Mouse (Mus musculus) cerebellum, postnatal 10 days (tissue): ENCODE results near the gene Smco4.
"Not testable (repeated sequence)": the region's sequence is repeated elsewhere in the genome, so short reads cannot be mapped to it uniquely, and the experiment has no call there.

Source experiments
- DNase-seq, 2 experiments: peaks; one replicate each; pipeline ENCODE4 v3.0.0; 2021; ENCODE audit warnings: mixed read lengths in 2 of 2

Gene Smco4

GRCm38 (mm10) chr9:15493235-15493924 is at the start of gene Smco4:
Gene Smco4 (plus strand): TSS chr9:15493432.
- peak; percentile 70 to 82 for DNase-seq

DNA sequence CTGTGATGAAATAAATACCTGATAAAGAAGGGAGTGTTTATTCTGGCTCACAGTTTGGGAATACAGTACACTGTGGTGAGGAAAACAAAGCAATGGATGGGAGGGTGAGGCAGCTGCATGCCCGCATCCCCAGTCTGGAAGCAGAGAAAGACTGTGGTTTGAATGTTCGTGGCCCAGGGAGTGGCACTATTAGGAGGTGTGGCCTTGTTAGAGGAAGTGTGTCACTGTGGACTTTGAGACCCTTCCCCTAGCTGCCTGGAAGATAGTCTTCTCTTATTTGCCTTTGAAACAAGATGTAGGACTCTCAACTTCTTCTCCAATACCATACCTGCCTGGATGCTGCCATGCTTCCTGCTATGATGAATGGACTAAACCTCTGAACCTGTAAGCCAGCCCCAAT is 45.8 kb upstream of the Smco4 start:
- DNase-seq, result no peak

DNA sequence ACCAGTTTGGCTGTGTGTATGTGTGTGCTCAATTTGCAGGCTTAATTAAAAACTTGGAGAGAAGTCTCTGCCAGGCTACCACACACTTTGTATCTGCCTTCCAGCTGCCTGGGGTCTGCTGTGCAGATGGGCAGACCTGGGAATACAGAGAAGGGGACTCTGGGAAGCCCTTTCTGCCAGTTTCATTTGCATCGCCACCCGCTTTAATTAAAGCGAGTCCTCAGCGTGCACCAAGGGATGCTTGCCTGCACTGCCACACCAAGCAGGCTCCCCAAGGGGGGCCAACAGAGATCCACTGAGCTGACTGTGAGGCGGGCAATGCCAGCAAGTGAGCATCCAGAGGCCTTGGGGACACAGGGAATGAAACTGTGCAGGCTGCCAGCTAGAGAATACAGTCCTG is 42.3 kb upstream of the Smco4 start:
- DNase-seq, result peak; percentile 24 to 57

GRCm38 (mm10) chr9:15472256-15472655 is 21.0 kb upstream of the Smco4 start:
- DNase-seq, result no peak

DNA sequence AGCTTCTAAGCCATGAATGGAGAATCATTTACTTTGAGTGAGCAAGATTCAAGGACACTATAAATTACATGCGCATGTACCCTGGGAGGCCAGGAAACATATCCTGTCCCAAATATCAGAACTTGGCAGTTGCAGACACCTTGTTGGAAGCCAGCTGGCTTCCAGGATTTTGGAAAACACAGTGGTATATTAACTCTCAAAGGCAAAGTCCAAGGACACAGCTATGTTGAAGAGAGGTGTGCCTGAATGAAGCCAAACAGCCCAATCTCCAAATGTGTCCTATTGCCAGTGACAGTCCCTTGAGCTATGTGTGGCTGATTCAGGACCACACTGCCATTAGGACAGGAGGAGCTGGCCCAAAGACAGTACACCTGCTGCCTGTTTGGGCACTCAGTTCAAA is 20.0 kb upstream of the Smco4 start:
- DNase-seq, result peak; percentile 28 to 44

- DNase-seq, result peak; percentile 94 to 96
Observed at GRCm38 (mm10) chr9:15477556-15477955, 15.7 kb upstream of the Smco4 start.

GRCm38 (mm10) chr9:15487682-15488424 is 5.4 kb upstream of the Smco4 start:
- DNase-seq, result no peak

DNA sequence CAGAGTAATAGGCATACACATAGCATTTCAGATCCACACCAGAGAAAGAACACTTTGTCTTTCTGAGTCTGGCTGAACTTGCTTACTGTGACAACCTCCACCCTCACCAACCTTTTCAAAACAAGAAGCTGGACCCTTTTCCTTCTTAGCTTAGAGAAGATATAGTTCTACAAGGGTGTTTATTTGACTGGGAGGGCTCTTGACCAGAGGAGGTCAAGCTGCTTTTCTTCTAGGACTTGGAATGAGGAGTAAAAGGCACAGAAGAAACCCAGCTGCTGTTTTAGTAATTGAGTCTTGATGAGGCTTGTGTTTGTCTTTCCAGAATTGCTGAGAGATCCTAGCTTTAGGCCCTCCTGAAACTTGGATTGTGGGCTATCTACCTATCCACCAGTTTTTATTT is 3.9 kb upstream of the Smco4 start:
- DNase-seq, result no peak

GRCm38 (mm10) chr9:15490331-15491100 is 2.7 kb upstream of the Smco4 start:
- peak in 1 of 2 experiments; percentile 39 for DNase-seq

- DNase-seq, result no peak
Observed at GRCm38 (mm10) chr9:15491686-15492085, 1.5 kb upstream of the Smco4 start.

DNA sequence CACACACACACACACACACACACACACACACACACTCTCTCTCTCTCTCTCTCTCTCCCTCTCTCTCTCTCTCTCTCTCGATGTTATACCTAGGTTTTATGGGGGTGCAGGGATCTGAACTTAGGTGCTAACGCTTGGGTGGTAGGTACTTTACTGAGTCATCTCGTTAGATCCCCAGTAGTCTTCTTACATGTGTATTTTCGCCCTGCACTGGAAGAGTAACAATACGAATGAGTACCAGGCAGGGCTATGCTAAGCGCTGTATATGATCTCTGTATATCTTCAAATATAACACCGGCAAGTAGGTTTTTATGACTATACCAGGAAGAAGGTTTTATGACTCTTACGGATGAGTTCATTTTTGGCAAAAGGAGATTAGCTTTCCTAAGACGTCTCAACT is 831 bp upstream of the Smco4 start:
- DNase-seq, result no peak

DNA sequence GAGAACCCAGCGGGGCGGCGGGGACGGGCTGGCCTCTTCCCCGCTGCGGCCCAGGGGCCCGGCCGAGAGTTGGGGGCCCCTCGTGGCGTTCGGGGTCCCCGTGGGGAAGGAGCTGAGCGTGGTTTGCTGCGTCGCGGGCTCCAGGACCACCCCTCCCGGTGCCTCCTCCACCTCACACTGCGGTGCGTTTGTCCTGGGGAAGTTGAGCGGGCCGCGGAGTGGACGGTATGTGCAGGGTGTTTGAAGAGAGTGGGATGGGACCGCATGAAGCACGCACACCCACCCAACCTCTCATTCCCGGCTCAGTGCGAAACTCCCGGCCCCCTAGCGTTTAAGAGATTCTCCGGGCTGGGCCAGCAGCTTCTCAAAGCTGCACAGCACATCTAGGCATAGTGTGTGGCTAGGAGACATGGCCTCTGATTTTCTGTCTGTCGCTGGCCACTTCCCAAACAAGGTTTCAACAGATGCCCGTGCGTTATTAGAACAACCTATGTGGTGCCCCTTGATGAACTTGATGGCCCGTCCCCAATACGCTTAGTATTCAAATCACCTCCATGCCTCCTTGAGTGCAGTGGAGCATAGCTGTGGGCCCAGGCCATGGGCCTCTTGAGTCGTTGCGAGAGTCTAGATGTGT is 810 bp downstream of the Smco4 start:
- DNase-seq, result peak; percentile 54 to 64

DNA sequence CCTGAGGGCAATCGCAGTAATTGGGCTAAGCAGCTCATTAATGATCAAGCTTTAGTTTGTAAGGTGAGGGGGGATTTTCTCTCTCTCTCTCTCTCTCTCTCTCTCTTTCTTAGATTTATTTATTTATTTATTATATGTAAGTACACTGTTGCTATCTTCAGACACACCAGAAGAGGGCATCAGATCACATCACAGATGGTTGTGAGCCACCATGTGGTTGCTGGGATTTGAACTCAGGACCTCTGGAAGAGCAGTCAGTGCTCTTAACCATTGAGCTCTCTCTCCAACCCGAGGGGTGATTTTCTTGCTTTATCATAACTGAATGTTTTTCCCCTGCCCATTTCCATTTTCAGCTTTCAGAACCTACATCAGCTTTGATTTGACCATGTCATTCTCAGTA is 2.0 kb downstream of the Smco4 start:
- DNase-seq, result not testable (repeated sequence)

- no peak for DNase-seq
Observed at GRCm38 (mm10) chr9:15495921-15496577, 2.8 kb downstream of the Smco4 start.

DNA sequence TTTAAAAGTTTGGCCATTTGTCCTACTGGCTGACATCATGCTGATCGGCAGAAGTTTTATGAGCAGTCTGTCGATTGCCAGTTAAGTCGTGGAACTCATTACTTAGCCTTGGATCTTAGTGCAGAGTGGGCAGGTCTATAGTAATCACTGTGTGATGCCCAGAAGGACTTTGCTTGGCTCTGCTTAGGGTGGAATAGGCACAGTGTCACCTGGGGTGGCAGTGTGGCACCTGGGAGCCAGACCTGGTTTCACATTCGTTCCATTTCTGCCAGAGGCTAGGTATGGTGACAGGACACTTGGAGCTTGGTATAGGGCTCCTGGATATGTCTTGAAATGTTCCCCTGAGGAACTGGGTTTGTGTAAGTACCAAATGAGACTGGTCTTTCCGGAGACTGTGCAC is 6.8 kb downstream of the Smco4 start:
- no peak for DNase-seq

DNA sequence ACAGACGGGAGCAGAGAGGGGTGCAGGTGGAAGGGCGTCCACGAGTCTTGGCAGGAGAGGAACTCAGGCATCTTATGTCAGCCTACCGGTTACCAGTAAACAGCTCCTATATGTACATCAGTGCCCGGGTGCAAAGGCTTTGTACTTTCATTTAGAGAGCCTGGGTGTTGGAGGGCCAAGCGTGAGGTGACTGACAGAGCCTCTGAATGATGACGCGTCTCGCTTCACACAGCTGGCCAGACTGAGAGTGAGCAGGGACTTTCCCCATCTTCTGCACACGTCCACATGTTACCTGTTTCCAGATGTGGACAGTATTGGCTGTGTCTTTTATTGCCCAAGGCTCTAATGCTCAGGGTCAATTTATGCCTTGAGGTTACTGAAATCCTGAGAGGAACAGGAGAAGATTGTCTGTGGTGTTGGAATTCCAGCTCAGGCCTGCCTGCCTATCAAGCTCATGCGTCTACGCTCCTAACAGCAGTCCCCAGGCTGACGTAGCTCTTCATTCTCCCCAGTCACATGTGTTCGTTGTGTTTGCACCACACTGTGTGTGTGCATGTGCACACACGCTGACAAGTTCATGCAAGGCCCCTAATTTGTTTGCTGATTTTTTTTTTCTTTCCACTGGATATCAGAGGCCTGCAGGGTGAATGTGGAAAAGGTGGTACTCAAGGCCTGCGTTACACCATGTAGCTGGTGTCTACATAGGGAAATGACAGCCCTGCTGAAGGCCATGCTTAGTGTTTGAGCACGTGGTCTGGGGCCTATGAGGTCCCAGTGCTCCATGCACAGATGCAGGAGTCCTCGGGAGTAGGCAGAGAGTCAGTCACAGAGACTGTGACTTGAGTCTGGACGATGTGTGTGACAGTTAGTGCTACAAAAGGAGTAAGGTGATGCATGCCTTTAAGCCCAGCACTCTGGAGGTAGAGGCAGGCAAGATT is 8.4 kb downstream of the Smco4 start:
- DNase-seq, result peak in 1 of 2 experiments; percentile 55

- no peak for DNase-seq
Observed at GRCm38 (mm10) chr9:15502476-15502875, 9.2 kb downstream of the Smco4 start.

DNA sequence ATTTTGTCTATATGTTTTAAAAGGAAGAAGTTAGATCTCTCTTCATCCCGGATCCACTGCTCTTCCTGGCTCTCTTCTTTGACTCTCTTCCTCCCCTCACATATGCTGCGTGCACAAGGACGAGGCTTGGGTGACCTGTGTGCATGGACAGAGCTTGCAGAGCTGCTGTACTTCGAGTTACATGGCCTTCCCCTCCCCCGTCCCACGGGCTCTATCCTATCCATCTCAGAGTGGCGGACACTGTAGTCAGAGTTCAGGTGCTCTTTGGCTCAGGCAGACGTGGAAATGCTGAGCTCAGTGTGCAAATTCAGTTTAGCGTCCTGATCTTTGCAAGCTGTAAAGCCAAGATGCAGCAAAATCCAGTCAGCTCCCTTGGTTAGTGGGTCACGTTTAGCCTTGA is 10.1 kb downstream of the Smco4 start:
- DNase-seq, result no peak

DNA sequence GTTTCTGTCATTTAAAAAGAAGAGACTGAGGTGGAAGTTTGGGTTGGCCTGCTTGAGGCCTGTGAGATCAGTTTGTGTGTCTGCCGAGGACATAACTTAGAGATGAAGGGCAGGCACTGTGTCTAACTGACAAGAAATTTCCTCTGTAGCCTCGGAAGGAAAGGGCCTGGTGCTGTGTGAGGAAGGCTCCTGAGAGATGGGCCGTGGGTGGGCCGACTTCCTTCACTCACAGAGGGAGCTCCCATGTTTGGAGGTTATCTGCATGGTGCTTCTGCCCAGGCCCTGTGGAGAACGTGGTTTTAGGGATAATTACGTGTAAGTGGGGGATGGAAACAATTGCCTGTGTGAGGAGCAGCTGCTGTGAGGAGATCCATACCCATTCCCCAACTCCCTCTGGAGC is 10.6 kb downstream of the Smco4 start:
- no peak for DNase-seq

DNA sequence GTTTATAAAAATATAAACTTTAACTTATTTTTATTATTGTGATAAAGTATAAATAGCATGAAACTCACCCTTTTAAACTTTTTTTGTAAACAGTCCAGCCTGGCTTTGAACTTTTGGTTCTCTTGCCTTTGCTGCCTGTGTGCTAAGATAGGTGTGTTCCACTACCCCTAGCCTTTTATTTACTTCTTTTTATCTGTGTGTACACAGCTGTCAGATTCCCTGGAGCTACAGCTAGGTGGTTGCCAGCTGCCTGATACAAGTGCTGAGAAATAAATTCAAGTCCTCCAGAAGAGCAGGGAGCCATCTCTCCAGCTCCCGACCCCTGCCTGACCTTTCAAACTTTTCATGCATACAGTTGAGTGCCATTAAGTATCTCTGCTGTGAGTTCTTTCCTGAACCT is 12.1 kb downstream of the Smco4 start:
- DNase-seq, result no peak

GRCm38 (mm10) chr9:15506863-15507262 is 13.6 kb downstream of the Smco4 start:
- no peak for DNase-seq
